Mouse (Mus musculus) midbrain, embryonic 16.5 days (tissue): ENCODE data around the gene Cit. TPM values are rescaled to one million over a fixed set of nuclear protein-coding genes. Genes with fewer than 3 reads are reported as not detected.

ENCODE experiments used
- ATAC-seq: fragments of 200-750 bp; cut with Nextera tagmentation; 2 replicates; pipeline ENCODE4 v1.8.0; 2017; ENCODE audit warnings: moderate TSS enrichment
- H3K27ac ChIP-seq: fragments of 300-500 bp; sonication (generic); 2 replicates; pipeline ENCODE4 v1.5.1; 2014; ENCODE audit warnings: mild to moderate bottlenecking, low read length, mixed read lengths
- H3K27me3 ChIP-seq: fragments of 300-500 bp; sonication (generic); 2 replicates; pipeline ENCODE4 v1.6.1; 2014; ENCODE audit warnings: low read depth, low read length, mixed read lengths; ENCODE audit not compliant: control insufficient read depth, insufficient read depth
- H3K36me3 ChIP-seq: fragments of 300-500 bp; sonication (generic); 2 replicates; pipeline ENCODE4 v1.6.1; 2014; ENCODE audit warnings: mild to moderate bottlenecking, low read length, moderate library complexity, mixed read lengths; ENCODE audit not compliant: control insufficient read depth, insufficient read depth
- H3K4me1 ChIP-seq: fragments of 300-500 bp; sonication (generic); 2 replicates; pipeline ENCODE4 v1.6.1; 2014; ENCODE audit warnings: mild to moderate bottlenecking, low read length, mixed read lengths; ENCODE audit not compliant: control insufficient read depth, insufficient read depth
- H3K4me2 ChIP-seq: fragments of 300-500 bp; sonication (generic); 2 replicates; pipeline ENCODE4 v1.6.1; 2014; ENCODE audit warnings: mild to moderate bottlenecking, low read length, mixed read lengths
- H3K4me3 ChIP-seq: fragments of 300-500 bp; sonication (generic); 2 replicates; pipeline ENCODE4 v1.5.1; 2014; ENCODE audit warnings: low read depth, mild to moderate bottlenecking, low read length, moderate library complexity, mixed read lengths
- H3K9ac ChIP-seq: fragments of 300-500 bp; sonication (generic); 2 replicates; pipeline ENCODE4 v1.6.1; 2014; ENCODE audit warnings: low read depth, low read length, mixed read lengths
- H3K9me3 ChIP-seq: fragments of 300-500 bp; sonication (generic); replicated peaks from 2 replicates; pipeline ENCODE4 v1.6.1; 2014; ENCODE audit warnings: mild to moderate bottlenecking, low read length, mixed read lengths; ENCODE audit not compliant: control insufficient read depth, poor library complexity, severe bottlenecking
- WGBS: fragments of 180-500 bp; shearing (Covaris S2); extraction: QIAGEN DNeasy Blood & Tissue Kit; methylation state at CpG from one replicate; pipeline ENCODE4 v1.1.7; 2014; 5-methylcytosine and 5-hydroxymethylcytosine counted together
- polyA plus RNA-seq: library from polyadenylated mRNA; unstranded; fragments of >200 nt; fragmentation: Nextera tagmentation; extraction: Ambion mirVana; gene quantifications from 2 replicates; pipeline ENCODE4 v1.2.1, GENCODE M21; 2015

The Cit gene
- polyA plus RNA-seq, 1 experiment from 2014 or later, result 30.7 TPM

DNA sequence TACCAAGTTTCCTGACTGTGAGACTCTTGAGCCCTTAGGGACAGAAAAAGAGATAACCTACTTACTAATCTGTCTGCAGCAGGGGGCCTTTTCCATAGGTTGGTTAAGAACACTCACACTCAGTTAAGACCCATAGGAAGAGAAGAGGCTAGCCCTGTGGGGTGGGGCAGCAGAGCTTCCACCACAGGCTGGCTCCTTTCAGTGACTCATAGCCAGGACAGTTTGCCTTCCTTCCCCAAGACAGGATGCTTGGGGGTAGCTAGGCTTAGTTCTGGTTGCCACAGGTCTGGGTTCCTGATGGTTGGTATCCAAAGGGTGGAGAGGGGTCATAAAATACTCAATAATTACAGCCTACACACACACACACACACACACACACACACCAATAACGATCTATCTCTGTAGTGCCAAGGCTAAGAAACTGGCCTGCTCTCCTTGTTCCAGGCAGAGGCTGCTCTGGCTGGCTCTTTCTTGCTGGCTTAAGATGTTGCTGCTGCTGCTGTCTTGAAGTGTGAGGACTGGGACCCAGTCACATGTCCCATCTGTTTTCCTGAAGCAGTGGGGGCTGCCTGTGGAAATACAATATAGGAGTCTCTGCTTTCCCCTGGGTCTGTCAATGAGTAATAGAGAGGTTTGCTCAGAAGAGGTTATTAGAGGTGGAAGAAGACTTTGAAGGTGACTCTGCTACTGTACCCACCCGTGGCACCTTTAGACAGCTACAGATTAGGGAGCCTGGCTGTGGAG lies 165.0 kb downstream of the Cit start:
- no peak overlapping the region for H3K27ac ChIP-seq
- peaks cover 20% of the 10 kb centered on the region for H3K36me3 ChIP-seq
- H3K27me3 ChIP-seq, result no peaks in the 10 kb centered on the region
- 87% methylated on average over 2 of the region's 2 CpGs for WGBS
- H3K9ac ChIP-seq, result no peak overlapping the region
- no peaks in the 10 kb centered on the region for H3K4me1 ChIP-seq
- H3K4me3 ChIP-seq, result no peak overlapping the region
- no peaks in the 10 kb centered on the region for H3K9me3 ChIP-seq
- H3K4me2 ChIP-seq, result no peak overlapping the region
- no peak for ATAC-seq

DNA sequence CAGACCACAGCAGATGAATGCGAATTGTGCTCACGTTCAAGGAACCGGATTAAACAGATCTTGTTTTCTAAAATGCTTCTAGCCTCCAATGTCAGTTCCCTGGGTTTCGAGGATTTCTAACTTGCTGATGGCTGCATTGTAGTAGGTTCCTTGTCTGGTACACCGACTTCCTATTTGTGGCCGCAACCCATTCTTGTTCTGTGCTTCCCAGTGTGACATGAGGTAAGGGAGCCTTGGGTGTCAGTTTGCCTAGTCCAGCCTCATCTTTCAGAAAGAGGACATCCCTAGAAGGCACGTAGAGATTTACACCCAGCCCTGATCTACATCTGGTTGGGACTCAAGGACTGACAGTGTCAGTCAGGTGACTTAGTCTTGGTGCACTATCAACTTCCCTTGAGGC lies 166.6 kb downstream of the Cit start:
- no peak overlapping the region for H3K27ac ChIP-seq
- H3K36me3 ChIP-seq, result peaks cover 30% of the 10 kb centered on the region
- H3K27me3 ChIP-seq, result no peaks in the 10 kb centered on the region
- H3K4me1 ChIP-seq, result no peaks in the 10 kb centered on the region
- H3K4me3 ChIP-seq, result no peak overlapping the region
- no peak overlapping the region for H3K9ac ChIP-seq
- 95% methylated on average over 7 of the region's 7 CpGs for WGBS
- H3K4me2 ChIP-seq, result no peak overlapping the region
- H3K9me3 ChIP-seq, result no peaks in the 10 kb centered on the region
- no peak for ATAC-seq

DNA sequence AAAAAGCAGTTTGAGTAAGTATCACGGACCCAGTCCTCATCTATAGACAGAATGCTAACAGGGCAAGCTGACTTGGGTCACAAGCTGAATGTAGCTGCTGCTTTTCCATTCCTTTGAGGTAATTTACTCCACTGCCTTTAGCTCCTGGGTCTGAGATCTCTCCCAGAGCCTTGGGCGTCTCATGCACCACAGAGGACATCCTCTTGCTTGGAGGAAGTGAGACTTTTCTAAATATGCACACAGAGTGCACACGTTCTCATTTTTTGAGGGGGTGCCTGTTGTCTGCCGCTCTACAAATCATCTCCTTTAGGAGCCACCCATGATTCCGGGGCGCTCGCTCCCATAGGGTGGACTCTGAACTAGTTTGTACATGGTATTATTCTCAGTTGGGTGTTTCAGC lies 167.4 kb downstream of the Cit start:
- Histone ChIP-seq H3K9me3 (no peaks in the 10 kb centered on the region), H3K4me1 (no peaks in the 10 kb centered on the region), H3K27ac (no peak overlapping the region), H3K4me2 (no peak overlapping the region), H3K36me3 (peaks cover 37% of the 10 kb centered on the region), H3K27me3 (no peaks in the 10 kb centered on the region), H3K4me3 (no peak overlapping the region), H3K9ac (no peak overlapping the region)
- 91% methylated on average over 7 of the region's 7 CpGs for WGBS
- ATAC-seq, result no peak

GRCm38 (mm10) chr5:116013821-116014220 lies 168.7 kb downstream of the Cit start:
- H3K4me3 ChIP-seq, result no peak overlapping the region
- no peak overlapping the region for H3K27ac ChIP-seq
- no peaks in the 10 kb centered on the region for H3K9me3 ChIP-seq
- WGBS, result 83% methylated on average over 8 of the region's 8 CpGs
- ATAC-seq, result no peak
- no peaks in the 10 kb centered on the region for H3K4me1 ChIP-seq
- H3K27me3 ChIP-seq, result no peaks in the 10 kb centered on the region
- peaks cover 47% of the 10 kb centered on the region for H3K36me3 ChIP-seq
- no peak overlapping the region for H3K4me2 ChIP-seq
- no peak overlapping the region for H3K9ac ChIP-seq

DNA sequence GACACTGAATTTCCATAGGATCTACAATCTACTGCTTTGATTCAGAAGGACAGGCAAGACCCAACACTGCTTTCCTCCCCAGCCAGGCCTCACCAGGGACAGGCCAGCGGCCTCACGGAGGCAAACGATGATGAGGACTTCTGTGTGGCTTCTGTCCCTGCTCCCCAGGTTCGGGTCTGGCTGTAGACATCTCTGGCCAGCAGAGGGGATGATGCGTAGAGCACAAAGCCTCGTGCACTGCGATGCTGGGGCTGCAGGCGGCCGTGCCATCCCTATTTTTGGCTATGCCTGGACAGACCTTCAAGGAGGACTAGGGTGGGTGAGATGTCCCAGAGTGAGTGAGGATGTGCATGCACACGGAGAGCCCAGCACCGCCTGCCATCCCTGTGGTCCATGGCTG lies 169.2 kb downstream of the Cit start:
- ATAC-seq, result no peak
- WGBS, result 95% methylated on average over 11 of the region's 11 CpGs
- H3K9me3 ChIP-seq, result no peaks in the 10 kb centered on the region
- no peak overlapping the region for H3K4me2 ChIP-seq
- no peaks in the 10 kb centered on the region for H3K4me1 ChIP-seq
- H3K4me3 ChIP-seq, result no peak overlapping the region
- H3K9ac ChIP-seq, result no peak overlapping the region
- H3K27me3 ChIP-seq, result no peaks in the 10 kb centered on the region
- H3K36me3 ChIP-seq, result peaks cover 51% of the 10 kb centered on the region
- H3K27ac ChIP-seq, result no peak overlapping the region

DNA sequence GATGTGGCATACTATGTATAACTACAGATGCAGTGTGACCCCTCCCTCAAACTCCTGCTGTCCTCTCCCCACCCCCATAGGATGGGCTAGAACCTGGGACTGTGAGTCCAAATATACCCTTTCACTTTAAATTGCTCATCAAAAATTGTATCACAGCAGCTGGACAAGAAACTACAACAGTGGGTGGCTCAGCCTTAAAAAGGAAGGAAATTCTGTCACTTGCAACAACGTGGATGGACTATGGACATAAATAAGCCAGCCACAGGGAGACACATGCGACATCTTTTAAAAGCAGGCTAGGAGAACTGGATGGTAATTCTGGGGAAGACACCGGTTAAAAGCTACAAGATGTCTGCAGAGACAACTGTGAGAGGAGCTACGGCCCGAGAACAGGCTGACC lies 171.5 kb downstream of the Cit start:
- 96% methylated on average over 5 of the region's 5 CpGs for WGBS
- no peaks in the 10 kb centered on the region for H3K4me1 ChIP-seq
- H3K27ac ChIP-seq, result no peak overlapping the region
- no peak overlapping the region for H3K4me3 ChIP-seq
- no peaks in the 10 kb centered on the region for H3K27me3 ChIP-seq
- H3K4me2 ChIP-seq, result no peak overlapping the region
- H3K36me3 ChIP-seq, result peaks cover 71% of the 10 kb centered on the region
- no peak overlapping the region for H3K9ac ChIP-seq
- no peaks in the 10 kb centered on the region for H3K9me3 ChIP-seq
- ATAC-seq, result no peak

DNA sequence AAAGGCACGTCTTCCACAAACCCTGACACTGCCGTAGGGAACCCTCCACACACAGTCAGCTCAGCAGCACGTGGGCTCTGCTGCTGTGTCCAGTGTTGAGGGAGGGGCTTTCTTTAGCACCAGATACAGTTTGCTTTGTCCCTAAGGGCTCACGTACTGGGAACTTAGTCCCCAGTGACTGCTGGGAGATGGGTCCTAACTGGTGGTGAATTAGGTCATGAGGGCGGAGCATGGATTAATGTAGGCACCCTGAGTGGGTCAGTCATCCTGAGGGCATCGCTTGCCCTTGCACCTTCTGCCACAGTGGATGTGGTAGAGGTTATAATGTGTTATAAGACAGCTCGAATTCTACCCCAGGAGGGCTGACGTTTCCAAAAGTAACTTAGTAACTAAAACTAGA lies 172.3 kb downstream of the Cit start:
- no peak overlapping the region for H3K4me2 ChIP-seq
- no peaks in the 10 kb centered on the region for H3K9me3 ChIP-seq
- peaks cover 71% of the 10 kb centered on the region for H3K36me3 ChIP-seq
- H3K27ac ChIP-seq, result no peak overlapping the region
- 92% methylated on average over 8 of the region's 8 CpGs for WGBS
- no peak overlapping the region for H3K4me3 ChIP-seq
- H3K9ac ChIP-seq, result no peak overlapping the region
- H3K4me1 ChIP-seq, result no peaks in the 10 kb centered on the region
- H3K27me3 ChIP-seq, result no peaks in the 10 kb centered on the region
- ATAC-seq, result no peak

DNA sequence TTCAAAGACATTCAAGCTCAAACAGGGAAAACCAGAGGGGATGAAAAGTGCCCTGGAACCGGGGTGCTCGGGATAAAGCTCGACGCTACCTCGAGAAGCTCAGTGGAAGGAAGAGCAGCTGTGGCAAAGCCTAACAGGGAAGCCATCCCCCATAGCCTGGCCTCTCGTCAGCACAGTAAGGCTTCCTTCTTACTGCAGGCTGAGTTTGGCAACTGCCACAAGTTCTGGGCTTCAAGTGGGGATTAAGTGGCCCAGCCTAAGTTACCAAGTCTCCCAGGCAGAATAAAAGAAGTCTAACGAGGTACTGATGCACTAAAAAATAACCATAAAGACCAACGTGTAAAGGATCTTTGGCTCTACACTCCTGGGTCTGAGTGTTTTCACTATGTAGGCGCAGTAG lies 173.1 kb downstream of the Cit start:
- peaks cover 69% of the 10 kb centered on the region for H3K36me3 ChIP-seq
- no peak overlapping the region for H3K27ac ChIP-seq
- H3K9ac ChIP-seq, result no peak overlapping the region
- H3K4me3 ChIP-seq, result no peak overlapping the region
- H3K4me1 ChIP-seq, result peaks cover 7% of the 10 kb centered on the region
- no peak overlapping the region for H3K4me2 ChIP-seq
- no peaks in the 10 kb centered on the region for H3K9me3 ChIP-seq
- no peak for ATAC-seq
- no peaks in the 10 kb centered on the region for H3K27me3 ChIP-seq
- WGBS, result 93% methylated on average over 9 of the region's 9 CpGs

GRCm38 (mm10) chr5:116018784-116019183 lies 173.7 kb downstream of the Cit start:
- WGBS, result 85% methylated on average over 6 of the region's 6 CpGs
- no peak overlapping the region for H3K4me2 ChIP-seq
- H3K9me3 ChIP-seq, result no peaks in the 10 kb centered on the region
- no peaks in the 10 kb centered on the region for H3K27me3 ChIP-seq
- ATAC-seq, result no peak
- H3K4me3 ChIP-seq, result no peak overlapping the region
- H3K27ac ChIP-seq, result no peak overlapping the region
- H3K4me1 ChIP-seq, result peaks cover 11% of the 10 kb centered on the region
- no peak overlapping the region for H3K9ac ChIP-seq
- peaks cover 64% of the 10 kb centered on the region for H3K36me3 ChIP-seq
